Comparison of ENCODE assay signal across 21 mouse cellular contexts in genomic region chr11:5113645-5114044, GRCm38 (mm10). TPM values are rescaled to one million over a fixed set of nuclear protein-coding genes. Genes with fewer than 3 reads are reported as not detected.
DNase-seq lines count a peak whose midpoint lies in the region; ATAC-seq and TF ChIP-seq lines count a peak whose summit lies in the region.
"Had no signal": no experiment of that assay in that cellular context is flagged by ENCODE, and none has a peak within 500 bp of the region (broad histone marks: within the 10 kb centered on the region; RNA-seq: fewer than 3 reads in every experiment).

No protein-coding gene starts in this region.

- no peaks in the 10 kb centered on the region for H3K27me3 ChIP-seq in forebrain, embryonic 11.5 days (ENCODE audit: control insufficient read depth, insufficient read depth, low read length)
- no peaks in the 10 kb centered on the region for H3K27me3 ChIP-seq in forebrain, embryonic 12.5 days
- no peaks in the 10 kb centered on the region for H3K27me3 ChIP-seq in myocyte (ENCODE audit: control insufficient read depth, insufficient read depth, insufficient read length)
- H3K27me3 ChIP-seq in hindbrain, embryonic 10.5 days (ENCODE audit: insufficient read depth, poor library complexity, severe bottlenecking), result no peaks in the 10 kb centered on the region
- H3K27me3 ChIP-seq: forebrain, embryonic 13.5 days; heart, embryonic 15.5 days; intestine, embryonic 15.5 days had no signal

- no peaks in the 10 kb centered on the region for H3K79me2 ChIP-seq in myocyte (ENCODE audit: control insufficient read depth, insufficient read depth)

- H3K4me2 ChIP-seq in forebrain, embryonic 11.5 days (ENCODE audit: low read depth, low read length, severe bottlenecking), result no peak overlapping the region
- H3K4me2 ChIP-seq in forebrain, embryonic 12.5 days, result no peak overlapping the region
- no peak overlapping the region for H3K4me2 ChIP-seq in myocyte (ENCODE audit: low read depth)
- H3K4me2 ChIP-seq: forebrain, embryonic 13.5 days; heart, embryonic 15.5 days; hindbrain, embryonic 14.5 days; intestine, embryonic 15.5 days had no signal

- intact Hi-C loops in left cerebral cortex, postnatal 14 days (cut with DNase I), result loop anchor here (10.0 kb wide), 1 partner anchor 151 kb away; the partner anchor contains the start of gene Kremen1

- TF ChIP-seq POLR2A in myocyte (IDR thresholded peaks at IDR 0.05; ENCODE audit: insufficient read length, low read depth), result no peak

- no peaks in the 10 kb centered on the region for H3K36me3 ChIP-seq in forebrain, embryonic 11.5 days (ENCODE audit: control insufficient read depth, insufficient read depth, low read length)
- H3K36me3 ChIP-seq in forebrain, embryonic 12.5 days (replicated peaks), result no peaks in the 10 kb centered on the region
- H3K36me3 ChIP-seq in myocyte (ENCODE audit: control insufficient read depth, insufficient read depth), result no peaks in the 10 kb centered on the region
- peaks cover 25% of the 10 kb centered on the region; the same call in 1 of the 2 replicates for H3K36me3 ChIP-seq in hindbrain, embryonic 10.5 days
- H3K36me3 ChIP-seq: heart, embryonic 15.5 days; intestine, embryonic 15.5 days had no signal

- H3ac ChIP-seq in myocyte (ENCODE audit: control insufficient read depth, insufficient read length), result no peak overlapping the region

- H3K4me1 ChIP-seq in forebrain, embryonic 11.5 days (replicated peaks; ENCODE audit: control insufficient read depth, insufficient read depth, low read length), result peaks cover 5% of the 10 kb centered on the region; the same call in 1 of the 2 replicates
- H3K4me1 ChIP-seq in forebrain, embryonic 12.5 days, result peaks cover 4% of the 10 kb centered on the region
- no peaks in the 10 kb centered on the region for H3K4me1 ChIP-seq in hindbrain, embryonic 10.5 days (replicated peaks)
- H3K4me1 ChIP-seq: intestine, embryonic 15.5 days had no signal

- DNase-seq in forebrain, embryonic 11.5 days (ENCODE audit: low spot score), result peak; percentile 16
- DNase-seq in thymus, postnatal 0 days (ENCODE audit: low spot score), result peak; percentile 23
- no peak for DNase-seq in thymus, postnatal 14 days
- no peak for DNase-seq in hindbrain, embryonic 10.5 days (ENCODE audit: low spot score)
- no peak for DNase-seq in left cerebral cortex, postnatal 14 days (ENCODE audit: low spot score in 2 of 2)
- DNase-seq: adrenal gland, adult 2 months; adrenal gland, postnatal 25 days; cerebellum, adult 2 months; cerebellum, postnatal 10 days; forebrain, postnatal 0 days; gastrocnemius, postnatal 25 days; heart, adult 11 months; heart, postnatal 14 days had no signal

- 86% methylated on average over 7 of the region's 7 CpGs for WGBS in forebrain, embryonic 11.5 days
- 90% methylated on average over 7 of the region's 7 CpGs for WGBS in forebrain, embryonic 12.5 days
- WGBS in hindbrain, embryonic 10.5 days, result 87% methylated on average over 7 of the region's 7 CpGs

- no peak overlapping the region for H3K4me3 ChIP-seq in forebrain, embryonic 11.5 days (ENCODE audit: low read depth, low read length)
- no peak overlapping the region for H3K4me3 ChIP-seq in forebrain, embryonic 12.5 days (replicated peaks)
- no peak overlapping the region for H3K4me3 ChIP-seq in myocyte
- no peak overlapping the region for H3K4me3 ChIP-seq in hindbrain, embryonic 10.5 days
- H3K4me3 ChIP-seq: forebrain, embryonic 13.5 days; heart, embryonic 15.5 days; intestine, embryonic 15.5 days had no signal

- H3K9ac ChIP-seq in forebrain, embryonic 11.5 days (ENCODE audit: low read length), result no peak overlapping the region
- no peak overlapping the region for H3K9ac ChIP-seq in forebrain, embryonic 12.5 days
- H3K9ac ChIP-seq: forebrain, embryonic 13.5 days; forebrain, postnatal 0 days; heart, embryonic 15.5 days; hindbrain, embryonic 14.5 days; intestine, embryonic 15.5 days had no signal

- no peak for ATAC-seq in forebrain, embryonic 11.5 days (replicated peaks; ENCODE audit: low FRiP score)
- no peak for ATAC-seq in forebrain, embryonic 12.5 days (ENCODE audit: low FRiP score)
- ATAC-seq: CD4-positive, CD25-positive, alpha-beta regulatory T cell, adult 4 months; forebrain, embryonic 13.5 days; forebrain, postnatal 0 days; intestine, embryonic 15.5 days had no signal

- H3K27ac ChIP-seq in forebrain, embryonic 11.5 days (ENCODE audit: low read depth, low read length), result no peak overlapping the region
- H3K27ac ChIP-seq in forebrain, embryonic 12.5 days, result no peak overlapping the region
- H3K27ac ChIP-seq in hindbrain, embryonic 10.5 days, result no peak overlapping the region
- H3K27ac ChIP-seq: forebrain, embryonic 13.5 days; heart, embryonic 15.5 days; hindbrain, embryonic 14.5 days; intestine, embryonic 15.5 days had no signal

- no peaks in the 10 kb centered on the region for H3K9me3 ChIP-seq in forebrain, embryonic 11.5 days (ENCODE audit: control insufficient read depth, low read length)
- H3K9me3 ChIP-seq in forebrain, embryonic 12.5 days, result no peaks in the 10 kb centered on the region
- H3K9me3 ChIP-seq in hindbrain, embryonic 10.5 days, result no peaks in the 10 kb centered on the region
- H3K9me3 ChIP-seq: forebrain, embryonic 13.5 days; heart, embryonic 15.5 days; intestine, embryonic 15.5 days had no signal

TF ChIP-seq in myocyte, 11 proteins besides CTCF, POLR2A, EP300 and RAD21:
- TF ChIP-seq CEBPB (IDR thresholded peaks at IDR 0.05; ENCODE audit: insufficient read depth, poor library complexity, severe bottlenecking), result no peak
- TF ChIP-seq REST (IDR thresholded peaks at IDR 0.05; ENCODE audit: insufficient read depth, insufficient read length), result no peak
- peak; percentile 81 for TF ChIP-seq USF1 (IDR thresholded peaks at IDR 0.05; ENCODE audit: low read depth)

RNA-seq across cellular contexts. Expression of gene Ewsr1, which starts 14.6 kb away (rescaled TPM):
- 509 and 539 TPM in 2 replicates for polyA plus RNA-seq in forebrain, embryonic 11.5 days (2014; fragmentation: Nextera tagmentation; extraction: Ambion mirVana)
- polyA plus RNA-seq in forebrain, embryonic 12.5 days (2016; fragmentation: Nextera tagmentation; extraction: Ambion mirVana), result 915 and 936 TPM in 2 replicates
- 501 and 565 TPM in 2 replicates for polyA plus RNA-seq in thymus, postnatal 0 days (2015; fragmentation: Nextera tagmentation; extraction: Ambion mirVana)
- 157 TPM for polyA plus RNA-seq in myocyte (2012; fragmentation: generic; extraction: Trizol)
- polyA plus RNA-seq in hindbrain, embryonic 10.5 days (2016; fragmentation: Nextera tagmentation; extraction: Ambion mirVana), result 877 and 924 TPM in 2 replicates
- 100 to 1,000 TPM; 288 to 295 TPM for total RNA-seq in left cerebral cortex, postnatal 14 days (2021)

RNA-seq across cellular contexts. Expression of gene Rhbdd3, which starts 14.9 kb away (rescaled TPM):
- 26.5 and 34.4 TPM in 2 replicates for polyA plus RNA-seq in forebrain, embryonic 11.5 days (2014; fragmentation: Nextera tagmentation; extraction: Ambion mirVana)
- polyA plus RNA-seq in forebrain, embryonic 12.5 days (2016; fragmentation: Nextera tagmentation; extraction: Ambion mirVana), result 27.5 and 27.6 TPM in 2 replicates
- polyA plus RNA-seq in thymus, postnatal 0 days (2015; fragmentation: Nextera tagmentation; extraction: Ambion mirVana), result 17.9 and 19.8 TPM in 2 replicates
- polyA plus RNA-seq in myocyte (2012; fragmentation: generic; extraction: Trizol), result 23.6 TPM
- polyA plus RNA-seq in hindbrain, embryonic 10.5 days (2016; fragmentation: Nextera tagmentation; extraction: Ambion mirVana), result 29.1 and 29.3 TPM in 2 replicates
- total RNA-seq in left cerebral cortex, postnatal 14 days (2021), result 10 to 100 TPM; 21.7 to 24.6 TPM

RNA-seq across cellular contexts. Expression of gene Emid1, which starts 38.4 kb away (rescaled TPM):
- 22.2 TPM in 2 replicates for polyA plus RNA-seq in forebrain, embryonic 11.5 days (2014; fragmentation: Nextera tagmentation; extraction: Ambion mirVana)
- 16.0 and 18.2 TPM in 2 replicates for polyA plus RNA-seq in forebrain, embryonic 12.5 days (2016; fragmentation: Nextera tagmentation; extraction: Ambion mirVana)
- 46.1 and 51.0 TPM in 2 replicates for polyA plus RNA-seq in thymus, postnatal 0 days (2015; fragmentation: Nextera tagmentation; extraction: Ambion mirVana)
- 0.04 TPM for polyA plus RNA-seq in myocyte (2012; fragmentation: generic; extraction: Trizol)
- 31.9 and 40.0 TPM in 2 replicates for polyA plus RNA-seq in hindbrain, embryonic 10.5 days (2016; fragmentation: Nextera tagmentation; extraction: Ambion mirVana)
- total RNA-seq in left cerebral cortex, postnatal 14 days (2021), result 10 to 100 TPM; 27.6 to 32.5 TPM

RNA-seq across cellular contexts. Expression of gene Gas2l1, which starts 48.5 kb away (rescaled TPM):
- 36.3 and 39.7 TPM in 2 replicates for polyA plus RNA-seq in forebrain, embryonic 11.5 days (2014; fragmentation: Nextera tagmentation; extraction: Ambion mirVana)
- polyA plus RNA-seq in forebrain, embryonic 12.5 days (2016; fragmentation: Nextera tagmentation; extraction: Ambion mirVana), result 28.5 and 31.8 TPM in 2 replicates
- 12.0 and 12.2 TPM in 2 replicates for polyA plus RNA-seq in thymus, postnatal 0 days (2015; fragmentation: Nextera tagmentation; extraction: Ambion mirVana)
- polyA plus RNA-seq in myocyte (2012; fragmentation: generic; extraction: Trizol), result 69.3 TPM
- 25.5 and 34.9 TPM in 2 replicates for polyA plus RNA-seq in hindbrain, embryonic 10.5 days (2016; fragmentation: Nextera tagmentation; extraction: Ambion mirVana)
- total RNA-seq in left cerebral cortex, postnatal 14 days (2021), result 10 to 100 TPM; 60.9 to 70.2 TPM

RNA-seq across cellular contexts. Expression of gene Rasl10a, which starts 55.7 kb away (rescaled TPM):
- 0.23 and 0.99 TPM in 2 replicates for polyA plus RNA-seq in forebrain, embryonic 11.5 days (2014; fragmentation: Nextera tagmentation; extraction: Ambion mirVana)
- polyA plus RNA-seq in forebrain, embryonic 12.5 days (2016; fragmentation: Nextera tagmentation; extraction: Ambion mirVana), result 0.18 and 0.59 TPM in 2 replicates
- 4.2 and 5.9 TPM in 2 replicates for polyA plus RNA-seq in thymus, postnatal 0 days (2015; fragmentation: Nextera tagmentation; extraction: Ambion mirVana)
- 1.4 TPM for polyA plus RNA-seq in myocyte (2012; fragmentation: generic; extraction: Trizol)
- polyA plus RNA-seq in hindbrain, embryonic 10.5 days (2016; fragmentation: Nextera tagmentation; extraction: Ambion mirVana), result 0.44 and 0.84 TPM in 2 replicates
- total RNA-seq in left cerebral cortex, postnatal 14 days (2021), result 10 to 100 TPM; 61.7 to 63.2 TPM
- total RNA-seq: gastrocnemius, postnatal 25 days; hematopoietic stem cell, adult 5-6 weeks had no signal
- polyA plus RNA-seq: CD4-positive, CD25-positive, alpha-beta regulatory T cell, adult 4 months; forebrain, embryonic 13.5 days had no signal

Comparison
In these comparisons a context has a peak if more than half of its experiments do, and no peak if none do; other contexts are left out.
1. DNase-seq: peak in forebrain, embryonic 11.5 days (single experiment) and thymus, postnatal 0 days (single experiment); none in thymus, postnatal 14 days (single experiment), hindbrain, embryonic 10.5 days (single experiment) and left cerebral cortex, postnatal 14 days (0 of 2).
2. RNA of gene Emid1, which starts 38.4 kb away (polyA plus RNA-seq): 46.1 to 51.0 TPM in thymus, postnatal 0 days, 31.9 to 40.0 TPM in hindbrain, embryonic 10.5 days, 22.2 TPM in forebrain, embryonic 11.5 days and 16.0 to 18.2 TPM in forebrain, embryonic 12.5 days; 0.04 TPM in myocyte (single experiment); every median in the first group is over 10 times any median in the second.